Mouse (Mus musculus): Measurements from ENCODE around the gene Atp8a2. TPM values are rescaled to one million over a fixed set of nuclear protein-coding genes. Genes with fewer than 3 reads are reported as not detected.

Atp8a2 gene
- total RNA-seq, 2 experiments from 2014 or later, result 42.5 to 44.8 TPM

DNA sequence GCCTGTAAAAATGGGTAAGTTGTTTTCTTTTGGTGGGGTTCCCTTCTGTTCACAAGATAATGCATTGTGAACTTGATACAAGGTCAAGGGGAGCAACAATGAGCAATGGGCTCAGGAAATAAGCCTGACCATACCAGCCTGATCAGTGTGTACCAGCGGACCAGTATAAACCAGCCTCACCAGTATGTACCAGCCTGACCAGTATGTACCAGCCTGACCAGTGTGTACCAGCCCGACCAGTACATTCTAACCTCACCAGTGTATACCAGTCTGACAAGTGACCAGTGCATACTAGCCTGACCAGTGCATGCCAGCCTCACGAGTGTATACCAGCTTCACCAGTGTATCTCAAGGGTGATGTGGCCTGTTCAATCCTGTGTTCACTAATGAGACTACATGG lies 33.6 kb downstream of the Atp8a2 start:
- DNase-seq (ENCODE audit: low spot score in 2 of 2), result no peak

GRCm38 (mm10) chr14:60152373-60152772 lies 44.6 kb downstream of the Atp8a2 start:
- no peak for DNase-seq (ENCODE audit: low spot score in 2 of 2)

DNA sequence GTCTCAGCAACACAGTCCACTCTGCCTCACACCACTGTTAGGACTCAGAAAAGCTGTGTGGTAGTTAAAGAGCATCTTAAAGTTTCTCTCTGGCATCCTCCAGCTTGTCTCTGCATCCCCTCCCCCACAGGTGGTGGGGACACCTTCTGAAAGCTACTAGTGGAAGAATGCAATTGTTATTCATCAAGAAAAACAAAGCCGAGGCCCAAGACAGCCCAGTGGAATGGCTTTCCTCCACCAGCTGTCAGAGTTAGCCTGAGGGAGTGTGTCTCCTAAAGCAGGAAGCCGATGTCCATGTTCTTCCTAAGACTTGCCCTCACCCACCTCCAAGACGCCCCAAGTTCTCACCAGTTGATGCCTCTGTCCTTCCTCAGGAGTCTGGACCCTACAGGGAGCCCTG lies 48.1 kb downstream of the Atp8a2 start:
- DNase-seq (ENCODE audit: low spot score in 2 of 2), result no peak

DNA sequence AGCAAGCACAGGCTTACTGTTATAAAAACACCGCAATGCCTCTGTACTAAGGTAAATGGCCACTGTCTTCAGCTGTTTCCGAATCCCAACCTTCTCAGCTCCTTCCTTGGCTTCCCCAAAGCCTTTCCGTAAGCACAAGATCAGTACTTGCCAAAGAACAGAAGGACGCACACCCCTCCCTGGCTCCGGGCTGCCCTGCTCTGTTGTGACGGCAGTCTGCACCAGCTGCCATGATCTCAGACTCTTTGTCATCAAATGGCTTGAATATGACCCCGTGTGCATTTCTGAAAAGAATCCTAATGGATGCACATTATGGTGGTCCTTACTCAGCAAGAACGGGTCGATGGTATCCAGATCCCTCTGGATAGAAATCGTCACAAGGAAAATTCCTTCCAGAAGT lies 53.7 kb downstream of the Atp8a2 start:
- DNase-seq (ENCODE audit: low spot score in 2 of 2), result no peak

DNA sequence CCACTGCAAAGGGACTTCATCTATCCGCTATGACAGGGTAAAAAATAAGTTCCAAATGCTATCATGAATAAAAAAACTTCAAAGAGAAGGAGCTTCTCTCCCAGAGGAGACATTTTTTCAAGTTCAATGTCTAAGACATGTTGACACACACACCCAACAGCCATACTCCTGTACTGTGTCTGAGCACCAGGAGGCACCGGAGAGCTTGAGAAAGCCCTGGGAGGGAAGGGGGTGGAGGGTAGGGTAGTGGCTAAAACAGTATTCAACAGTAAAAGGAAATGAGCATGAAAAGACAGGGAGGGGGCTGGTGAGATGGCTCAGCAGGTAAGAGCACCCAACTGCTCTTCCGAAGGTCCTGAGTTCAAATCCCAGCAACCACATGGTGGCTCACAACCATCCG lies 58.6 kb downstream of the Atp8a2 start:
- no peak for DNase-seq (ENCODE audit: low spot score in 2 of 2)

GRCm38 (mm10) chr14:60137812-60138211 lies 59.2 kb downstream of the Atp8a2 start:
- no peak for DNase-seq (ENCODE audit: low spot score in 2 of 2)

GRCm38 (mm10) chr14:60135801-60136200 lies 61.2 kb downstream of the Atp8a2 start:
- DNase-seq (ENCODE audit: low spot score in 2 of 2), result no peak

DNA sequence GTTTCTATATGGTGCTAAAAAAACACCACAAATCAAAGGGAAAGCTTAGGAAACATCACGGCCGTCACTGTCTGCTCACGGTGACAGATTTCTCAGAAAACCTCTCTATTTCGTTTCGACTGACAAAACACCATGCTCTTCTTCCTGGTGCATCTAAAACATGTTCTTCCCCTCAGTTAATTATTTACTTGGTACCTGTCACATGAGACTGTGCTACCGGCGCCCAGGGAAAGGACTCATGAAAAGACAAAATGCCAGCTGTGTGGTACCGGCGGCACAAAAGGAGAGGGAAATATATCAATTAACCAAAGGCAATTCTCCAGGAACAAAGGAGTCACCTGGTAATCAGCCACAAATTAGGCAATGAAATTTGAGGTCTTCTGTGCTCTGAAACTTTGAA lies 62.3 kb downstream of the Atp8a2 start:
- no peak for DNase-seq (ENCODE audit: low spot score in 2 of 2)

DNA sequence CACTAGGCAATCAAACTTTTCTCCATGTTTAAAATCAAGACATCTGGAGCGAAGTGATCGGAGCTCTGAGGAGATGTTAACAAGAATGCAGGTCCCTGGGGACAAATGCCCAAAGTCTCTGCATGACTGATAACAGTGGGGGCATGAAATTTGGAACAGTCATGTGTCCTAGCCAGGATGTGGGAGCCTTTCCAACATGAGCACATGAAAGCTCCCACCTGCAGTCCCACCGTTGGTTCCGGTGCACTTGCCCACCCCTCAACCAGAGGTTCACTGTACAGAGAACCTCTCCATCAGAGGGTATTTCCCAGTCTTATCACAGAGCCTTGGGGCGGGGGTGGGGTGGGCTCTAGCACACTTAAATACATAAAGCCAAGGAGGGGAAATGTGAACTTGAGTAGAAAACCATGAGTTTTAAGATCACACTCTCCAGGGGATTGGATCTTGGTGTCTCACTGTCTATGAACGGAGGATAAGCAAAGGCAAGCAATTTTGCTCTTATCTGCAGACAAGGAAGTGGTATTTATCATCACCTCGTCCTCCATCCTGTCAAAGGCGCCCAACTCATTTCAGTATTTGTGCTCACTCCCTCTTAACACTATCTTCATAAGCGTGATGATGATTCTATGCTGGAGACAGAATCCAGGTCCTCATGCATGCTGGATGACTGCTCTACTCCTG lies 65.6 kb downstream of the Atp8a2 start:
- no peak for DNase-seq (ENCODE audit: low spot score in 2 of 2)

- no peak for DNase-seq (ENCODE audit: low spot score in 2 of 2)
These were observed 67.4 kb downstream of the Atp8a2 start for GRCm38 (mm10) chr14:60129564-60129963.

GRCm38 (mm10) chr14:60125202-60125601 lies 71.8 kb downstream of the Atp8a2 start:
- no peak for DNase-seq (ENCODE audit: low spot score in 2 of 2)

GRCm38 (mm10) chr14:60121572-60121971 lies 75.4 kb downstream of the Atp8a2 start:
- DNase-seq (ENCODE audit: low spot score in 2 of 2), result no peak

DNA sequence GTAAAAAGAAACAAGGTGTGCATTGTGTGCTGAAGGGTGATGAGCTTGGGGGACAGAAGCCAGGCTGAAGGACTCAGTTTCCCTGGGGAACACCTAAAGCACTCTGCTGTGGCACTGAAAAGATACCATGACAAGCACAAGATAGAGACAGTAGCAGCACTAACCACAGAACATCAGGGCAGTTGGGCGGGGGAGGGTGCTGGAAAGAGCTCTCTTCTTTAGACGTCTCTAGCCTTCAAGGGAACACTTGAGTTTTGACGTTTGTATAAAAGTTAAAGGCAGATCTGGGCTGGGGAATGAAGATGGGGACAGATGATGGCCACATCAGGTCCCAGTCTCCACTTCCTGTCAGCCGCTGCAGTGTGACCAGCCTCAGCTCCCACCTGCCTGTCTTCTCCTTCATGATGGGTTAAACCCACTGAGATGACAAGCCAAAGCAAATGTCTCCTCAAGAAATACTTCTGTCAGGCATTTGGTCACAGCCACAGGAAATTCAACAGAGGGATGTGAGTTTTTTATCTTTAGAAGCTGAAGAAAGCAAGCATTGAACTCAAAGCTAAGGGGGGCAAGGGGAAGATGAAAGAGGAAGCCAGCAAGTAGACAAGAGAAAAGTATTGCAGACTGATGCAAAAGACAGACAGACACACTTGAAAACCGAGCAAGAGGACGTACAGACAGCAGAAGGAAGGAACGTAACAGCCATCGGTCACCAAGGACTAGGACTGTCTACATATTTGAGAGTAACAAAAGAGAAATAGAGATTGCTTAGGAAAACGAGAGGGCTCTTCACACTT lies 79.0 kb downstream of the Atp8a2 start:
- no peak for DNase-seq (ENCODE audit: low spot score in 2 of 2)

GRCm38 (mm10) chr14:60086808-60087725 lies 109.9 kb downstream of the Atp8a2 start:
- DNase-seq (ENCODE audit: low spot score in 2 of 2), result peak in 1 of 2 experiments; percentile 41

DNA sequence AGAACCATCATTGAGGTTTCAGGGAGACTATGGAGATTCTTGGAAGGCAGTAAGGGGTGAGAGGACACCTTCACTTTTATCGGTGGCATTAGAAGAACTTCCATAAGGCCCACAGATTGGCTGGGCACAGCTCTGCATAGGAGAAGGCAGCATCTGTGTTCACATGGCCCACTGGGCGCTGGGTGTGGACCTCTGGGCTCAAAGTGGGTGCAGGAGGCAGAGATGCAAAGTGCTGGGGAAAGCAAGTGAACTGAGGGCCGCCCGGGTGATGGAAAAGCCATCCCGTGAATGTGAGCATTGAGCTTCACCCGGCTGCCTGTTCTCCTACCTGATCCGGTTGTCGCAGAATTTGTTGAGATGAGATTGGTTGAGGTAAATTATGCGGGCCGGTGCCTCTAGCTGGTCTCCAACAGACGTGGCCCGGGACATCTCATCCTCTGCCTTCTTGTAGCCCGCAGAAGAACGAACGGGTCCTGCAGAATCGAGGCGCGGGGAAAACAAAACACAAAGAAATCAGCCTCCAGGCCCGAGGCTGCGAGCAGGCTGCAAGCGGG lies 110.6 kb downstream of the Atp8a2 start:
- DNase-seq (ENCODE audit: low spot score in 2 of 2), result no peak

DNA sequence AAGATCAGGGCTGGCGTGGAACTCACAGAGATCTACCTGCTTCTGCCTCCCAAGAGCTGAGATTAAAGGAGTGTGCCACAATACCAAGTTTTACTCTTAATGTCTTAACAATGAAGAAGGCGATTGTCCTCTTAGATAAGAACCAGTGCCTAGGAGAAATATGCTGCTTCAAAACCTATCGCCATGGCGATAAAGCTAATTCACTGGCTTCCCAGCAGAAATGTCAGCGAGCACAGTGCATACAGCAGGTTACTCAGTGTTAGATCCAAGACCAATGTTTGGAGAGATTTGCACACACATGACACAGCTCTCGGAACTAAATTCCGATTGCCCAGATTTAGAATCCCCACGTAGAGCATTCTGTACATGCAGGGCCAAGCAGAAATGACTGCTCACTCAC lies 114.2 kb downstream of the Atp8a2 start:
- DNase-seq (ENCODE audit: low spot score in 2 of 2), result no peak

DNA sequence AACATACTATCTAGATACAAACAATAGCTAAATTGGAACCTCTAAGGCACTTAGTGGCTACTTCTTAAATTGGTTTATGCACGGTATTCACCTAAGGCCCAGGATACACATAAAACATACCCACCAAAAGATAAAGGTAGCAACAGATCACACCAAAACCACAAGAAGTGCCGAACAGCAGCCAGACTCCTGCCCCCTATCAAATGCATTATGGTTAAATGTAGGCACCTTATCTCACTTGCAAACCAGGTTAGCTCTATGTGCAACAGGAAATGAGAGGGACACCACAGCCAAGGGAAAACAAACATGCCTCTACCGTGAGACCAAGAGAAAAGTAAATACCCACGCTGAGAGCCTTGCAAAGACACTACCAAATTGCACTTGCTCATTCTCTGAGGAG lies 124.5 kb downstream of the Atp8a2 start:
- no peak for DNase-seq (ENCODE audit: low spot score in 2 of 2)

DNA sequence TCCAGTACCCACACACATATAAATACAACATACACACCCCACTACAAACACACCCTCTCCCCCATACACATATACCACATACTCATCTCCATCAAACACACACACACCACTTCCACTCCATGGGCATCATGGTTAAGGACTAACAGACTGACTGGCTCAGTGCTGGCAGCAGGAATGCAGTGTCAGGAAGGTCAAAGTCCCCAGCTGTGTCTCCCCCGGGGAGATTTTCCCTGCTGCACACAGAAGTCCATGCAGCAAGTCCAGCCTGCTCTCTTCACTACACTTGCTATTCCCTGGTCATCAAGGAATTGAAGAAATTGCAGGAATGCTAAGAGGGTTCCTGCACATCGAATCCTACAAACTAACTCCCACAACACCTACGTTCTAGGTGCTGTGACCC lies 131.8 kb downstream of the Atp8a2 start:
- DNase-seq (ENCODE audit: low spot score in 2 of 2), result no peak

DNA sequence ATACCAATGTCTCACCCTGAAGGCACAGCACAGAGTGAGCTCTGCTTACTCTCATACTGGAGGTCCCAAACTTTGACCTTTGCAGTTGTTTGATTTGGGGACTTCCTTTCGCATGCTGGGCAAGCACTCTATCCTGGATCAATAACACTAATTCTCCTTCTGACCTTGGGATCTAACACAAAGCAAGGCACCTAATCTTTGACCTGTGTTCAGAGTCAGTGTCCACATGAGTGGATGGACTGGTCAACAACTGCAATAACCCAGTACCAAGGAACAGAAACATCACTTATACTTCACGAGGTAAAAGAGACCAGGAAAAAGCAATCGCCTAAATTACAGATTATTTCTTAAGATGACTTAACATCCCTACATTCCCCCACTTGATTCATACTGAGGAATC lies 136.0 kb downstream of the Atp8a2 start:
- no peak for DNase-seq (ENCODE audit: low spot score in 2 of 2)

DNA sequence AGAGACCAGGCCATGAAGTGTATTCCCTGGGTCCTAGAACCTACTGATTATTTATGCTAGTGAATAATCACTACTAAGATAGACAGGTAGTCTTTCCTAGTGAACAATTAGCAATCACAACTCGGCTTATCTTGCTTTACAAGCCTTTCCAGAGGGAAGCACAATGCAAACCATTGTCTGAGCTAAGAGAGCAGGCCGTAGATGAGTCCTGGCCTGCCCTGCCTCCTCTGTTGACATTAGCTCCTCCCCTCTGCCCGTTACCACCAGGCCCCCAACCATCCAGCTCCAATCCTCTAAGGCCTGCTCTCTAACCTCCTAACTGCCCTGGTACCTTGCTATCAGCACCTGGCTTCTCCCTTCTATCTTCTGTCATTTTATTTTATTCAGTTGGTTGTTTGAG lies 138.1 kb downstream of the Atp8a2 start:
- no peak for DNase-seq (ENCODE audit: low spot score in 2 of 2)

GRCm38 (mm10) chr14:60055231-60055630 lies 141.7 kb downstream of the Atp8a2 start:
- no peak for DNase-seq (ENCODE audit: low spot score in 2 of 2)
